Mouse (Mus musculus) left cerebral cortex, postnatal 4 days (tissue): ENCODE measurements around the gene Nme3. TPM values are rescaled to one million over a fixed set of nuclear protein-coding genes. Genes with fewer than 3 reads are reported as not detected.
A peak's percentile ranks its signal among the peaks of the same experiment; 100 is the strongest.

Source experiments
- DNase-seq: peaks from one replicate; pipeline ENCODE4 v3.0.0-alpha.2; 2022
- intact Hi-C: fragments of 180-260 bp; cut with DNase I; formaldehyde crosslinking; loops from one replicate; pipeline ENCODE4 v1.15.1; 2025
- total RNA-seq, 2 experiments: library from RNA; stranded (reverse); gene quantifications; 2 replicates each; pipeline ENCODE4 v1.2.3; 2021

Nme3 gene
- 10 to 100 TPM; 38.7 to 43.0 TPM for total RNA-seq

- intact Hi-C loops = no loop called here
- DNase-seq = peak; percentile 75
Observed at GRCm38 (mm10) chr17:24896241-24896992, at the start of gene Nme3. Gene Nme3, plus strand, starts transcription at chr17:24896500.

DNA sequence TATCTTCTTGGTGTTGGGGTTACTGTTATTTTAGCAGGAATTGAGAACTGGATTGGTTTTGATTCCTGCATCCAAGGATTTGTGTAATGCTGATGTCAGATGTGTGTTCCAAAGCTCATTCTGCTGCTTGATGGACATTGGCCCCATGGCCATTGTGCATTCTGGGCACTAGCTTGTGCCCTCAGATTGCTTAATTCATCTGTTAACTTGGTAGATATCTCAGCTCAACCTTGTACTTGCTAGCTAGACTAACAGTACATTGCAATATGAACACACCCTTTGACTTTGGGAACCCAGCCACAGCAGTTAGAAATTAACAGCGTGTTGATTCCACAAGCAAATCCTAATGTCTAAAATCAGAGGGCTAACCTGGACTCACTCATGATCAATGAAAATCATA lies 48.9 kb upstream of the Nme3 start:
- intact Hi-C loops = no loop called here
- DNase-seq = no peak

GRCm38 (mm10) chr17:24848600-24849031 lies 47.7 kb upstream of the Nme3 start:
- intact Hi-C loops = no loop called here
- DNase-seq = no peak

GRCm38 (mm10) chr17:24849733-24850064 lies 46.6 kb upstream of the Nme3 start:
- intact Hi-C loops = no loop called here
- DNase-seq = no peak

GRCm38 (mm10) chr17:24850065-24850772 lies 46.1 kb upstream of the Nme3 start, which contains the start of gene Fahd1:
Gene Fahd1, minus strand, starts transcription at chr17:24850364.
- DNase-seq = peak; percentile 97
- intact Hi-C loops = no loop called here

GRCm38 (mm10) chr17:24850773-24851127 lies 45.5 kb upstream of the Nme3 start:
- intact Hi-C loops = no loop called here
- DNase-seq = no peak

DNA sequence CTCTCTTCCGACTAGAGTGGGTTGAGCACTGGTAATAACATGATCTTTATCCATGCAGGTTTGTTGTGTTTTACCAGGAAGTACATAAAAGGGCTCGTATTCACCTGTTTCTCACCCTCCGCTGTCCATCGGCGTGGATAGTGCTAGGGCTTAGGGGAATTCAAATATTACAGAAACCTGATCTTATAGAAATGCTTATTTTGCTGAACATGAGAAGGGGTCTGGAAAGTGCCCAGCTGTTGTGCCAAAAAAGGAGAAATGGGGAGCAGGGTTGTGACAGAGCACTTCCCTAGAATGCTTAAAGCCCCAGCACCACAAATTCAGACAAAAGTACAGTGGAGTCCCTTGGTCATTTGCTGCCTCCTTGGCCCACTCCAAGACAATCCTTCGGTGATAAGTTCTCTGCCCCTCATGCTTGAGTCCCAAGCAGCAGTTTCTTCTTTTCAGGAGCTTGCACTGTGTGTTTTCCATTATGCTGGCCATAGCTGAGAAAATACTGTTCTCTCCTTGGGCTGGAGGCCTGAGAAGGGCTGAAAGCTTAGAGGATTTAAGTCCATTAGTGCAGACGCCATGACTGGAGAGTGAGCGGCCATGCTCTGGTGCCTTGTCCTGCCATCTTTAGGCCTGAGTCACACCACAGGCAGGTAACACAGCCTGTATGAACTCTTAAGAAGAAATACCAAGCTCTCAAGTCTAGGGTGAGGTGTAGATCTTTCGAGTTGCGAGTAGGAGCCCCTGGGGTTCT lies 44.7 kb upstream of the Nme3 start:
- no peak for DNase-seq
- intact Hi-C loops = no loop called here

GRCm38 (mm10) chr17:24855838-24856464 lies 40.3 kb upstream of the Nme3 start:
- no peak for DNase-seq
- intact Hi-C loops = no loop called here

DNA sequence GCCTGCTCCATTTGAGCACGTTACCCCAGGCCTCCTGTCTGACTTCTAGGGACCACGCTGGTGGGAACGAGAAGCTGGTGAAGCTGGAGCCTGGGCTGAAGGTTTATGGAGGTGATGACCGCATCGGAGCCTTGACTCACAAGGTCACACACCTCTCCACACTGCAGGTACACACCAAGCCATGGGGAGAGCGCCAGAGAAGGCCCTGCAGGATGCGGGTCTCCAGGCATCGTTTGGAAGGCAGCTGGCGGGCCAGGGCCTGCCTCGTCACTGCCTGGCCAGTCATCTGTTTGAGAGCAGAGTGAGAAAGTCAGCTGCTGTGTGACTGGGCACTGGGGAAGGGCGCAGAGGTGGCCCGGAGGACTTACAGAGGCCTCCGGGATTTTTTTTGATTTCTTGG lies 39.7 kb upstream of the Nme3 start:
- DNase-seq = no peak
- intact Hi-C loops = no loop called here

GRCm38 (mm10) chr17:24857831-24858470 lies 38.3 kb upstream of the Nme3 start:
- DNase-seq = no peak
- intact Hi-C loops = no loop called here

DNA sequence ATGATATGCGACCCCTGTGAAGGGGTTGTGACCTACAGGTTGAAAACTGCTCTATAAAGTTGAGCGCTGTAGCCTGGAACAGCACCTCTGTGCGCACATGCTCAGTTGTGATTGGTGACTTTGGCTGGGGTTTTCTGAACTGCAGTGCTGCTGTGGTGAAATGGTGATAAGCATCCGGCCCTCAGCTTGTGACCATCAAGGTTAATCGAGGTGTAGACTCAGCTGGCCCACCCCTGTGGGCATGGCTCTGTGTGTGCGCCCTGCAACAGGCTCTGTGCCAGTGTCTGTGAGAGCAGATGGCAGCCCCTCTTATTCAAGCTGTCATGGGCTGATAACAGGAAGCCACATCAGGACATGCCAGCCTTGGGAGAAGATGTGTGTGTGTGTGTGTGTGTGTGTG lies 37.3 kb upstream of the Nme3 start:
- peak; percentile 61 for DNase-seq
- intact Hi-C loops = no loop called here

- DNase-seq = no peak
- intact Hi-C loops = no loop called here
Observed at GRCm38 (mm10) chr17:24860076-24860475, 36.2 kb upstream of the Nme3 start.

DNA sequence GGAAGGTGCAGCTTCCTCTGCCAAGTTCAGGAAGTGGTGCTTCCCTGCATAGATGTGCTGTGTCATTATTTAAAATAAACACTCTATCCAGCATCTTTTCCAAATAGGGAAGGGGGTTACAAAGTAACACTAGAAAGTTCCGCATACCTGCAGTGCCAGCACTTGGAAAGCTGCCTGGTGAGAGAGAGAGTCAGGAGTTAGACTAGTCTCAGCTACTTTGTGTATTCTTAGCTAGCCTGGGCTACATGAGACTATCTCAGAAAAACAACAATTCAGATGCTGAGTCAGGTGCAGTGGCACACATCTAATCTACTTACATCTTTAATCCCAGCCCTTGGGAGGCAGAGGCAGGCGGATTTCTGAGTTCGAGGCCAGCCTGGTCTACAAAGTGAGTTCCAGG lies 34.5 kb upstream of the Nme3 start:
- DNase-seq = no peak
- intact Hi-C loops = no loop called here

GRCm38 (mm10) chr17:24865776-24866175 lies 30.5 kb upstream of the Nme3 start, which contains the start of gene Igfals:
Gene Igfals, plus strand, starts transcription at chr17:24865997.
- no peak for DNase-seq
- intact Hi-C loops = no loop called here

- intact Hi-C loops = no loop called here
- no peak for DNase-seq
Observed at GRCm38 (mm10) chr17:24867914-24868313, 28.4 kb upstream of the Nme3 start.

DNA sequence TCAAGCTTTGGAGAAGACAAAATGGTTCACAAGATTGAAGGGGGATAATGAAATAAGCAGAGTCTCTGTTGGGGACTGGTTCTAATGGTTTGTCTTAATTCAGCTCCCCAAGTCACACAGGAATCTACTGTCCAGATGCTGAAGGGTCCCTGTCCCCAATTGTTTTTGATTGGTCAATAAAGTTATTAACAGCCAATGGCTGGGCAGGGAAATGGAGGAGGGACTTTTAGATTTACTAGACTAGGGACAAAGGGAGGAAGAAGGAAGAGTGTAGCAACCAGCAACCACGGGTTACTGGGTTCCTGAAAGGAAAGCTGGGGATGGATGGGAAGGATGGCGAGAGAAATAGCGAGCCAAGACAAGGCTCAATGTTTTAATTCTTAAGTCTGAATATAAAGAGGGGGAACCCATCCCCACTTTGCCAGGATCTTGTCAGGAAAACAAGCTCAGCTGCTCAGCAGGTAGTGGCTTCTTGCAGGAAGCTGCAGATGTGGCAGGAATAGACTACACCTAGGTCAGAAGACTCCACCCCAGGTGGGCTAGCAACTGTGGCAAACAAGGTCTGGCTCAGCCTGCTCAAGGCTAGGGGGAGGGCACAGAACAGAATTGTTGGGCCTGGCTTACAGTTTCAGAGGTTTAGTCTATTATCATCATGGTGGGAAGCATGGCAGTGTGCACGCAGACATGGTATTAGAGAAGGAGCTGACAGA lies 22.4 kb upstream of the Nme3 start:
- no peak for DNase-seq
- intact Hi-C loops = no loop called here

DNA sequence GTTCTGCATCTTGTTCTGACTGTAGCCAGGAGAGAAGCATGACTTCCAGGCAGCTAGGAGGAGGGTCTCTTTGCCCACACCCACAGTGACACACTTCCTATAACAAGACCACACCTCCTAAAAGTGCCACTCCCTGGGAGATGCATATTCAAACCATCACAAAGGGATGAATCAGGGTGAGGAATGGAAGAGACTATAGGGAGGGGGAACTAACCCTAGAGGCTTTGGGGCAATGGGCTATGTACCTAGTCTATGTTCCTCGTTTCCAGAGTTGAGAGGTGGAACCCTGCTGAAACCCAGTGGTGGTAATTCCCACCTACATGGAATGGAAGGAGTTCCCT lies 21.9 kb upstream of the Nme3 start:
- intact Hi-C loops = no loop called here
- DNase-seq = no peak

GRCm38 (mm10) chr17:24874989-24875388 lies 21.3 kb upstream of the Nme3 start:
- intact Hi-C loops = no loop called here
- no peak for DNase-seq

DNA sequence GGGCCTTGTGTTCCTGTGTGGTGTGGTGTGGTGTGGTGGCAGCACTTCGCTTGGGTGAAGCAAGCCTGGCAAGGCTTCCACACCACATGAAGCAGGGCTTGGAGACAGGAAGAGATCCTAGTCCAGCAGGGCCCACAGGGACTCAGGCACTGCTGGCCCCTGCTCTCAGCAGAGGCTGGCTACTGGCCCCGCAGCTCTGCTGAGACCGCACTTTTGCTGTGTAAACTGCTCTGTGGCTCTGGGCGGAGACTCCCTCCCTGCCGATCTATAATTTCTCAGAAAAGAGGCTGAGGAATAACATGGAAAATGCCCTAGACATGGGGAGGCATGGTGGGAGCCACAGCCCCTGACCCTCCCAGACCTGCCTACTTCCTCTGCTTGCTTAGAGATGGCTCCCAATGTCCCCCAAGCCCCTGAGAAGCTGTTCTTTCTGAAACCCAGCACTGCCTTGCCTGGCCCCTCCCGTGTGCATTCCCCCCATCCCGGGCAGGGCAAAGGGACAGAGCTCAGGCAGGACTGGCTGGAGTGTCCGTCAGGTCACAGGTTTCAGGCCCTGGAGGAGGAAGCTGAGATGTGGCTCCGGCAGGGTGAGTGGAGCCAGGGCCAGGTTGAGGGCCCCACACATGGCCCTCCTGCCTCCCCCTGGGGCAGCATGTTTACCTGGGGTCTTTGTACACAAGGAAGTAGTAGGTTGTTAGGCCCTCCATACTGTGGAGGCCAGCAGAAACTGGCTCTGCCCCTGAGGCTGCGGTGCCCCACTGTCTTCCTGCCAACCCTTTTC lies 18.8 kb upstream of the Nme3 start:
- intact Hi-C loops = no loop called here

DNA sequence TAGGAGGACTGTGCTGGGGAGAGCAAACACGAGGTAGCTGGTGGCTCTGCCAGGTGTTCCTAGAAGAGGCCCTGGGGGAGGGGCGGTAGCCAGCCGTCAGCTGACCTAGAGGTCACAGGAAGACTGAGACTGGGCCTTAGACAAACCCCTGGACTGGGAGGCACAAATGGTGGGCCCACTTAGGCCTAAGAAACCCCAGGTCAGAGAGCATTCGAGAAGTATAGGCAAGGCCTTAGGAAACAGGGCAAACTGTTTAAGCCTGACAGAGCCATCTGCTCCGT lies 18.2 kb upstream of the Nme3 start:
- no peak for DNase-seq
- intact Hi-C loops = no loop called here

More for the DNA sequence above, 18.8 kb upstream of the Nme3 start:
- no peak for DNase-seq
